Mouse (Mus musculus) E14TG2a.4 (cell line): ENCODE measurements around the gene Tcf3.

Experiments
- CTCF ChIP-seq: conservative IDR thresholded peaks from 2 replicates; pipeline ENCODE4 v1.5.1; 2014; ENCODE audit warnings: low read length
- NANOG ChIP-seq: IDR thresholded peaks from 2 replicates; pipeline ENCODE4 v1.6.1; 2014; ENCODE audit warnings: borderline replicate concordance, low read length, mixed read lengths
- POU5F1 ChIP-seq: IDR thresholded peaks from 2 replicates; pipeline ENCODE4 v1.6.1; 2014; ENCODE audit warnings: low read length, borderline replicate concordance

DNA sequence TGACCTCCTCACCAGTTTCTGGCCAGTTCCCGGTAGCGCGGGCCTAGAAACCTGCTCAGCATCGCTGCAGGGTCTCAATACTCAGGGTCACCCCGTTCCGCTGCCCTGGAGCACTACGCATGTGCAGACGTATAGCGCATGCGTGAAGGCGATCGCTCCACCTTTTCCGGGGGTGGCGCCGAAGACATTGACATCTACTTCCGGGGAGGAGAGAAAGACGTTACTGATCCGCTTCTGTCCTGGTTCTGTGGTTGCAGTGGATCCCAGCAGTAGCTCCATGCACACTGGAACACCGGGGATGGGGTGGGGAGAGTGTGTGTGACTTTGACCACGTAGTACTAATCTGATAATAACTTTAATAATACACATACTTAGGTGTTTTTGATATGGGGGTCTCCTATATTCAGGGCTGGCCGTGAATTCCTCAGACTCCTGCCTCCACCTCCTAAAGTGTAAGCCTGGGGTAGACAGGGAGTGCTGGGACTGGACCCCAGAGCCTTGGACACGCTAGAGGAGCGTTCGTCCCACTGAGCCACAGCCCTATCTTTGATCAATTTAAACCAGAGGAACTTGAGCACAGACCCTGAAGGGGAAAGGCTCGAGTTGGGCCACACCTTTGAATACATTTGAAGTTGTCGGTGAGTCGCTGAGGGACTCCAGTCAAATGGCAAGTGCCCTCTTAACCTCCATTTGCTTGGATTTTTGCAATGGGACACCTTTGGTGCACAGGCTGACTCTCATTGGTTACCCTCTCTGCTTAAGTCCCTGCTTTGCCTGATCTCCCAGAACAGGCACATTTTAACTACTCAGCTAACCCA, 26.6 kb downstream of the Tcf3 start, which contains the start of gene Uqcr11:
- TF ChIP-seq CTCF (no peak), NANOG (no peak), POU5F1 (no peak)
